ENCODE assay signal across 9 mouse cellular contexts in the genomic region with DNA sequence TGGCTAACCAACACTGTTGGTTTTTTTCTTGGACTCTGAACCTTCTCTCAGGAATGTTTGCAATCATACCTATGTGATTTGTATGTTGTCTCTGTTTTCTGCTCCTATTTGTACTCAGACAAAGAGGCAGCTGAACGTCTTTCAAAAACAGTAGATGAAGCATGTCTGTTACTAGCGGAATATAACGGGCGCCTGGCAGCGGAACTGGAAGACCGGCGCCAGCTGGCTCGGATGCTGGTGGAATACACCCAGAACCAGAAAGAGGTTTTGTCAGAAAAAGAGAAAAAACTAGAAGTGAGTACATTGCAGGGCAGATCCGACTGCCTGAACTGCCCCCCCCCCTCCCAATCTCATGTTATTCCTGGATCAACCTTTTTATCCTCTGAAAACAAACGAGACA. TPM values are rescaled to one million over a fixed set of nuclear protein-coding genes. Genes with fewer than 3 reads are reported as not detected.
DNase-seq lines count a peak whose midpoint lies in the region; ATAC-seq and TF ChIP-seq lines count a peak whose summit lies in the region.
"Had no signal": no experiment of that assay in that cellular context is flagged by ENCODE, and none has a peak within 500 bp of the region (broad histone marks: within the 10 kb centered on the region; RNA-seq: fewer than 3 reads in every experiment).

No protein-coding gene starts in this region.

- H3K36me3 ChIP-seq in heart, embryonic 11.5 days (ENCODE audit: control insufficient read depth, insufficient read depth, low read length), result peaks cover 7% of the 10 kb centered on the region; the same call in 1 of the 2 replicates
- peaks cover 59% of the 10 kb centered on the region for H3K36me3 ChIP-seq in liver, postnatal 0 days (replicated peaks; ENCODE audit: insufficient read depth, low read length)

- 89% methylated on average over 10 of the region's 10 CpGs for WGBS in heart, embryonic 11.5 days (ENCODE audit: insufficient replicate concordance)
- 84% methylated on average over 10 of the region's 10 CpGs for WGBS in liver, postnatal 0 days (ENCODE audit: insufficient replicate concordance)

- H3K9ac ChIP-seq in heart, embryonic 11.5 days (ENCODE audit: low read depth, low read length), result no peak overlapping the region
- H3K9ac ChIP-seq in liver, postnatal 0 days (replicated peaks), result no peak overlapping the region
- H3K9ac ChIP-seq: stomach, embryonic 15.5 days had no signal

- no peak for TF ChIP-seq EP300 in liver, postnatal 0 days (IDR thresholded peaks at IDR 0.05; ENCODE audit: low read depth)

- no peak overlapping the region for H3K4me2 ChIP-seq in heart, embryonic 11.5 days
- no peak overlapping the region for H3K4me2 ChIP-seq in liver, postnatal 0 days (ENCODE audit: low read depth, low read length)
- H3K4me2 ChIP-seq: stomach, embryonic 15.5 days had no signal

- no peak for ATAC-seq in heart, embryonic 11.5 days (replicated peaks; ENCODE audit: insufficient number of reproducible peaks, low FRiP score, low TSS enrichment)
- no peak for ATAC-seq in activated CD4-positive, CD25-positive, alpha-beta regulatory T cell, adult 4 months
- ATAC-seq in liver, postnatal 0 days, result no peak

- H3K27me3 ChIP-seq in heart, embryonic 11.5 days (ENCODE audit: control insufficient read depth, insufficient read depth, low read length), result no peaks in the 10 kb centered on the region
- no peaks in the 10 kb centered on the region for H3K27me3 ChIP-seq in liver, postnatal 0 days (ENCODE audit: insufficient read depth, low read length)
- H3K27me3 ChIP-seq: stomach, embryonic 15.5 days had no signal

- TF ChIP-seq CTCF in liver, postnatal 0 days (IDR thresholded peaks at IDR 0.05; ENCODE audit: low read depth), result no peak

- H3K4me3 ChIP-seq in heart, embryonic 11.5 days (ENCODE audit: low read depth, low read length), result no peak overlapping the region
- no peak overlapping the region for H3K4me3 ChIP-seq in liver, postnatal 0 days (ENCODE audit: low read depth, low read length)
- H3K4me3 ChIP-seq: stomach, embryonic 15.5 days had no signal

- DNase-seq in heart, adult 11 months, result peak; percentile 94
- peak; percentile 89 for DNase-seq in brain, adult 2 months (ENCODE audit: low read depth, low spot score)
- peak; percentile 56 for DNase-seq in gastrocnemius, adult 18-20 months (ENCODE audit: low spot score)
- DNase-seq in layer of hippocampus, postnatal 10 days (ENCODE audit: low spot score in 2 of 2), result peak; percentile 80 to 85
- DNase-seq in liver, postnatal 0 days, result no peak
- no peak for DNase-seq in natural killer cell, adult 2 months (ENCODE audit: low spot score in 2 of 2)

- no peak overlapping the region for H3K27ac ChIP-seq in heart, embryonic 11.5 days (ENCODE audit: low read depth, low read length)
- H3K27ac ChIP-seq in liver, postnatal 0 days (ENCODE audit: low read depth), result no peak overlapping the region
- H3K27ac ChIP-seq: stomach, embryonic 15.5 days had no signal

- H3K9me3 ChIP-seq in heart, embryonic 11.5 days (replicated peaks; ENCODE audit: control insufficient read depth, low read length), result no peaks in the 10 kb centered on the region
- no peaks in the 10 kb centered on the region for H3K9me3 ChIP-seq in liver, postnatal 0 days (ENCODE audit: low read length)
- H3K9me3 ChIP-seq: stomach, embryonic 15.5 days had no signal

- H3K4me1 ChIP-seq in heart, embryonic 11.5 days (ENCODE audit: control insufficient read depth, insufficient read depth, low read length), result no peaks in the 10 kb centered on the region
- H3K4me1 ChIP-seq in liver, postnatal 0 days (ENCODE audit: insufficient read depth), result peaks cover 3% of the 10 kb centered on the region; the same call in 1 of the 2 replicates
- H3K4me1 ChIP-seq: stomach, embryonic 15.5 days had no signal

RNA-seq across cellular contexts. Expression of gene Rprd1b, which starts 30.2 kb away (rescaled TPM):
- polyA plus RNA-seq in heart, embryonic 11.5 days (2014; fragmentation: Nextera tagmentation; extraction: Ambion mirVana), result 35.3 and 43.1 TPM in 2 replicates
- total RNA-seq in gastrocnemius, adult 18-20 months (2021), result 10 to 100 TPM; 23.2 to 29.3 TPM
- 10 to 100 TPM; 34.0 to 36.6 TPM for total RNA-seq in layer of hippocampus, postnatal 10 days (2021)
- polyA plus RNA-seq in activated CD4-positive, CD25-positive, alpha-beta regulatory T cell, adult 4 months (2017; shearing (Covaris generic)), result 10 to 100 TPM; 17.8 to 24.9 TPM
- 15.6 and 17.4 TPM in 2 replicates for polyA plus RNA-seq in liver, postnatal 0 days (2015; fragmentation: Nextera tagmentation; extraction: Ambion mirVana)

RNA-seq across cellular contexts. Expression of gene Tti1, which starts 30.3 kb away (rescaled TPM):
- 24.5 and 25.6 TPM in 2 replicates for polyA plus RNA-seq in heart, embryonic 11.5 days (2014; fragmentation: Nextera tagmentation; extraction: Ambion mirVana)
- total RNA-seq in gastrocnemius, adult 18-20 months (2021), result 10 to 100 TPM; 19.3 to 25.4 TPM
- total RNA-seq in layer of hippocampus, postnatal 10 days (2021), result 10 to 100 TPM; 15.3 to 19.0 TPM
- polyA plus RNA-seq in activated CD4-positive, CD25-positive, alpha-beta regulatory T cell, adult 4 months (2017; shearing (Covaris generic)), result 10 to 100 TPM; 22.3 to 26.4 TPM
- polyA plus RNA-seq in liver, postnatal 0 days (2015; fragmentation: Nextera tagmentation; extraction: Ambion mirVana), result 4.7 and 5.4 TPM in 2 replicates

Comparison
In these comparisons a context has a peak if more than half of its experiments do, and no peak if none do; other contexts are left out.
1. DNase-seq: peak in heart, adult 11 months (single experiment), brain, adult 2 months (single experiment), gastrocnemius, adult 18-20 months (single experiment) and layer of hippocampus, postnatal 10 days (2 of 2); none in liver, postnatal 0 days (single experiment) and natural killer cell, adult 2 months (0 of 2).